Mouse (Mus musculus): ENCODE measurements around the gene Fpr1. TPM values are rescaled to one million over a fixed set of nuclear protein-coding genes. Genes with fewer than 3 reads are reported as not detected.

Gene Fpr1
- total RNA-seq, 2 experiments from 2014 or later, result not detected

DNA sequence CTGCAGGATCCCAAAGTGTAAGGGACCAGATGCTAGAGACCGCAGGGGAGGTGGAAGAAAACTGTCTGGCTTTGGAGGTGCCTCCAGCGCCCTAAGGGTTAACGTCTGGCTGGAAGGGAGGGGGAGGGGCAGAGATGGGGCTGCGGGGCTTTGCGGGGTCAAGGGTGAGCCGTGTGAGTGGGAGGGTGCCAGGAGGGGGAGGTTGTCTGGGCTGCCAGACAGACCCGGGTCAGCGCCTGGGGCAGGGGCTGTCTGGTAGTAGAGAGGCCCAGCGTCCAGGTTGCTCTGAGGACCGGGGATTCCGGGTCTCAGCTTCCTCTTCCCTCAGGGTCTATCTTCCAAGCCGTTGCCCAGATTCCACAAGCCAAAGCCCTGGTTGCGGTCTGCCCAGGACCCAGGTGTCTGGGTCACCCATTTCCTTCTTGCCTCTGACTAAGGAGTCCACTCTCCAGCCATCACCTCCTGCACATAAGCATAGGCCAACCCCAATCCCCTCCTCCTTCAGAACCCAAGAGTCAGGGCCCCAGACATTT lies 56.0 kb downstream of the Fpr1 start:
- H3K4me3 ChIP-seq, result peak overlapping the region; percentile 86
- no peak for TF ChIP-seq CTCF (conservative IDR thresholded peaks at IDR 0.05)
- DNase-seq (ENCODE audit: low spot score in 2 of 2), result peak in 1 of 2 experiments; percentile 50
- peak overlapping the region; percentile 100 for H3K27ac ChIP-seq

DNA sequence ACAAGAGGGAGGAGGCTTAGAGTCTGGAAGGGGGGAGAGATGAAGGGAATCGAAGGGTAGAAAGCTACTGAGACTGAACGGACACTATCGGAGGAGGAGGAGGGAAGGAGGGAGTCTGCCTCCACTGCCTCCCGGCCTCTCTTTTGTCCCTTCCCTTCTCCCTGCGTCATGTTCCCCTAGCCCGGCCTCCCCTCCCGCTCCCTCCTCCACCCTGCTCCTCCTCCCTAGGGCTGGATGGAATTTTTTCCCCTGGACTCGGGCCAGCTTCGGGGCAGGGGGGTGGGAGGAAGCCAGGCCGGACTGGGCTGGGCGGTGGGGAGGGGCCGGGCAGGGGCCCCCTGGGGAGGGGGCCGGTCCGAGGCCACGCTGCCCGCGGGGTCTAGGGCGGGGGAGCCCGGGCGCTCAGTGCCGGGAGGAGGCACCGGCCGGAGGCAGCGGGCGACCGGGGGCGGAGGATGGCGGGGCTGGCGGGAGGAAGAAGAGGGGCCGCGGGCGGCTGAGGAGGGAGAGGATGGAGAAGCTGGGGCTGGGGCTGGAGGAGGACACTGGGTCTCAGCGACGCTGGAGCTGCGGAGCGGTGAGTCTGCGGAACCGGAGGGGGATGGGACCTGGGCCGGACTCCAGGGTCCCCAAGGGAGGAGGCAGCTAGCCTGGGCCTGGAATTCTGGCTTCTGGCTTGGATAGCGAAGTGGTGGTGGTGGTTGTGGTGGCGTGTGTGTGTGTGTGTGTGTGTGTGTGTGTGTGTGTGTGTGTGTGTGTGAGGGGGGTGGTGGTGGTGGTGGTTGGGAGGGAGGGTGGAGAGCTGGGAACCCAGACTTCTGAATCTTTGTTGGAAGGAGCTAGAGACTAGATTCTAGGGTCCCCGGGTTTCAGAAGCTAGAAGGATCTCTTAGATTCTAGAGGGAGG lies 56.7 kb downstream of the Fpr1 start, which contains the start of gene Spaca6:
TSS of gene Spaca6 (plus strand) at position 408 of the 907 bp plus-strand sequence.
- DNase-seq (ENCODE audit: low spot score in 2 of 2), result peak; percentile 93
- peak within 1 kb of the TSS; percentile 100 for H3K27ac ChIP-seq
- peak within 1 kb of the TSS; percentile 86 for H3K4me3 ChIP-seq
- TF ChIP-seq CTCF (conservative IDR thresholded peaks at IDR 0.05), result no peak

Small RNAs within 50 kb of the gene (microRNA-seq; reads per million reads assigned to microRNA genes)
- gene Gm25927, result 0 reads per million in 2 experiments
- gene Mir125a, result 11,347 to 19,414 reads per million in 2 experiments
- 3,730 to 10,451 reads per million in 2 experiments for gene Mir99b
- 0 reads per million in 2 experiments for gene Mirlet7e

Other genes starting within 250 kb of the Fpr1 start
- gene Vmn2r90, start 180.2 kb downstream of the Fpr1 start, total RNA-seq (2021), result not detected
- gene Spaca6, start 56.8 kb downstream of the Fpr1 start, total RNA-seq (2021), result 100 to 1,000 TPM; 109 to 126 TPM
- under 1 TPM; 0.25 to 0.56 TPM for gene Has1, start 28.7 kb downstream of the Fpr1 start, total RNA-seq (2021)
- not detected for gene Fpr2, start 3.9 kb upstream of the Fpr1 start, total RNA-seq (2021)
- not detected for gene Fpr3, start 3.9 kb upstream of the Fpr1 start, total RNA-seq (2021)
- not detected for gene Fpr-rs4, start 137.8 kb upstream of the Fpr1 start, total RNA-seq (2021)
- under 1 TPM in 1 of 2 experiments, not detected in 1; 0.05 TPM for gene Vmn2r124, start 165.5 kb upstream of the Fpr1 start, total RNA-seq (2021)
- not detected for gene Vmn2r91, start 201.1 kb upstream of the Fpr1 start, total RNA-seq (2021)